Mouse (Mus musculus): ENCODE data around the gene Trh. TPM values are rescaled to one million over a fixed set of nuclear protein-coding genes. Genes with fewer than 3 reads are reported as not detected.

The Trh gene
- polyA plus RNA-seq, 1 experiment from 2014 or later = 0.07 TPM

DNA sequence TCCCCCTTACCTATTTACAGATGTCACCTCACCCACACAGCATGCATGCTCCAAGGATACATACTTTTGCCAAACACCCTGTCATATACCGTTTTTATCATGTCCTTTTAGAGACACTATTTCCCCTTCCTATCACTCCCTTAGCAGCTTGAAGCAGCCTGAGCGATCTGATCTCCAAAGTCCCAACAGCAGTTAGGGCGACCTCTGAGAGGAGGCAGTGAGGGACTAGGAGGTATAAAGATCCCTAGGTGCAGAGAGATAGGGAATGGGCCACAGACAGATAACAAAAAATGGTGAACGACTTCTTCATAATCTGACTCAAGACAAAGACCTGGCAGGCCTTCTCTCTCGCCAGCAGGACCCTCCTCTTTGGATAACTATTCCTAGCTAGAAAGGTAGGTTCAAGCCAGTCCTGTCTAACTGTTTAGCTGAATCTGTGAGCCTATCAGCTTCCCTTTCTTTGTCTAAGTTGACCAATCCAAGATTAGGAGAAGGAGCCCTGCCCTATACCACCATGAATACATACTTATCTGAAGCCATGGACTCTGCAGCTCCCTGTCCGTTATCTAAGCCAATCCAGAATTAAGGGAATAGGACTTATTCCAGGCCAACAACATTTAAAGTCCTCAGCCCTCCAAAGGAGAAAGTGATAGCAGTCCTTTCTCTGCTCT, 29.3 kb upstream of the Trh start:
- Histone ChIP-seq H3K4me1 (ENCODE audit: insufficient read depth) (no peaks in the 10 kb centered on the region), H3K4me3 (ENCODE audit: low read depth, low read length) (no peak overlapping the region), H3K4me2 (ENCODE audit: low read depth, low read length) (no peak overlapping the region), H3K9me3 (ENCODE audit: low read length) (no peaks in the 10 kb centered on the region), H3K27ac (ENCODE audit: low read depth) (no peak overlapping the region), H3K27me3 (ENCODE audit: insufficient read depth, low read length) (no peaks in the 10 kb centered on the region), H3K9ac (replicated peaks) (no peak overlapping the region), H3K36me3 (replicated peaks; ENCODE audit: insufficient read depth, low read length) (no peaks in the 10 kb centered on the region)
- ATAC-seq = peak; percentile 66
- no peak for DNase-seq
- 56% methylated on average over 6 of the region's 6 CpGs for WGBS (ENCODE audit: insufficient replicate concordance)
- TF ChIP-seq EP300 (IDR thresholded peaks at IDR 0.05; ENCODE audit: low read depth) (no peak; the same call in 1 of the 2 replicates), CTCF (IDR thresholded peaks at IDR 0.05; ENCODE audit: low read depth) (no peak)

DNA sequence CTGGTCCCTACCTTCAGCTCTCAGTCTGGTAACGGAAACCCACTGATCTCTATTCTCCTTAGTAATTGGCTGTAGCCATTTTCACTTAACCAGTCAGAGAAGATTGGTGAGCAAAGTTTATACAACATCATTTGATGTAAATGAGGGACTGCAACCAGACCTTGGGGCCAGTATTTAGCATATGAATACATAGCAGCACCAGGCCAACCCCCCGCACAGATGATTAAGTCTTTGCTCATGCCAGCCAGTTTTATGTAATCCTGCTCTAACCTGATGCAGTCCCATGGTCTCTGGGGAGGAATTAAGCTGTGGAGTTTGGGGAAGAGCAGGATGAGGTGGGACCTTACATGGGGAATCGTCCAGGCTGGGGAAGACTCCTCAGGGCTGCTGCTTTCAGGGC, 28.2 kb upstream of the Trh start:
- Histone ChIP-seq H3K9me3 (ENCODE audit: low read length) (no peaks in the 10 kb centered on the region), H3K27me3 (ENCODE audit: insufficient read depth, low read length) (no peaks in the 10 kb centered on the region), H3K9ac (replicated peaks) (no peak overlapping the region), H3K4me1 (ENCODE audit: insufficient read depth) (no peaks in the 10 kb centered on the region), H3K27ac (ENCODE audit: low read depth) (no peak overlapping the region), H3K36me3 (replicated peaks; ENCODE audit: insufficient read depth, low read length) (no peaks in the 10 kb centered on the region), H3K4me2 (ENCODE audit: low read depth, low read length) (no peak overlapping the region), H3K4me3 (ENCODE audit: low read depth, low read length) (no peak overlapping the region)
- no peak for DNase-seq
- 68% methylated on average over 3 of the region's 3 CpGs for WGBS (ENCODE audit: insufficient replicate concordance)
- ATAC-seq = no peak
- no peak for TF ChIP-seq CTCF (IDR thresholded peaks at IDR 0.05; ENCODE audit: low read depth)
- TF ChIP-seq EP300 (IDR thresholded peaks at IDR 0.05; ENCODE audit: low read depth) = no peak

DNA sequence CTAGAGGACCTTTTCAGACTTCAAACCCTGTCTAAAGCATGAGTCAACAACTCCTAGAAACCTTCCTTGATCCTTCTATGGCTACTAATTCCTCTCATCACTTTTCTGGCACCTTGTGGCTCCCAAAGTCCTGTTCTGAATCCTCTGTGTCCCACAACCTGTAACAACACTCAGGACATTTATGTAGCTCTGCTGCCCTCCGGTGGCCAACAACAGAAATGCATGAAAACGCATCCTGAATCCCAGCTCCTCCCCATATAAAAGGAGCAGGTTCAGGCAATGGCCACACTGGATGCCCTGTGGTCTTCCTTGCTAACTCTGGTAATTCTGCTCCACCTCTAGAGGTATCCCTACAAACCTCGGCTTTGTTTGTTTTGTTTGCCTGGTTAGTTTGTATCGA, 24.6 kb upstream of the Trh start:
- Histone ChIP-seq H3K4me2 (ENCODE audit: low read depth, low read length) (no peak overlapping the region), H3K36me3 (replicated peaks; ENCODE audit: insufficient read depth, low read length) (no peaks in the 10 kb centered on the region), H3K4me3 (ENCODE audit: low read depth, low read length) (no peak overlapping the region), H3K9ac (replicated peaks) (no peak overlapping the region), H3K4me1 (ENCODE audit: insufficient read depth) (no peaks in the 10 kb centered on the region), H3K27me3 (ENCODE audit: insufficient read depth, low read length) (no peaks in the 10 kb centered on the region), H3K9me3 (ENCODE audit: low read length) (no peaks in the 10 kb centered on the region), H3K27ac (ENCODE audit: low read depth) (no peak overlapping the region)
- ATAC-seq (peak; percentile 49; the same call in 1 of the 2 replicates), DNase-seq (peak; percentile 81)
- TF ChIP-seq CTCF (IDR thresholded peaks at IDR 0.05; ENCODE audit: low read depth) = peak; percentile 92
- TF ChIP-seq EP300 (IDR thresholded peaks at IDR 0.05; ENCODE audit: low read depth) = no peak
- 12% methylated on average over 4 of the region's 4 CpGs for WGBS (ENCODE audit: insufficient replicate concordance)

DNA sequence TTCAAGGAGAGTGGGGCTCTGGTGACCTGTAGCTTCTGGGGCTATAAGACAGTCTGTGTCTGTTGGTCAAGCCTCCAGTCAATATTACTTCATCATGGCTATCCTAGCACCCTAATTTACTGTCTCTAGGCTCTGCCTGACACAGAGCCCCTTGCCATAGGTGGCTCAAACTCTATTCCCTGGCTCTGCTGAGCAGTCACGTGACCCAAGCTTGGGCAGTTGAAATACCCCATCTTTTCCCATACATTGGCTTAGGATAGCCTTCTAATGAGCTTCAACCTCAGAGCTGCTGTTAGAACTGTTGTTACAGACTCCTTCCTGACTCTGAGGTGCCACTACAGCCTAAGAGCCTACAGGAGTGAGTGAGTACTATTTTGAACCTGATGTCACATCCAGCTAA, 23.6 kb upstream of the Trh start:
- no peaks in the 10 kb centered on the region for H3K36me3 ChIP-seq (replicated peaks; ENCODE audit: insufficient read depth, low read length)
- no peaks in the 10 kb centered on the region for H3K9me3 ChIP-seq (ENCODE audit: low read length)
- DNase-seq (no peak), ATAC-seq (no peak)
- TF ChIP-seq CTCF (IDR thresholded peaks at IDR 0.05; ENCODE audit: low read depth) (no peak), EP300 (IDR thresholded peaks at IDR 0.05; ENCODE audit: low read depth) (no peak)
- no peak overlapping the region for H3K27ac ChIP-seq (ENCODE audit: low read depth)
- no peak overlapping the region for H3K4me2 ChIP-seq (ENCODE audit: low read depth, low read length)
- no peak overlapping the region for H3K9ac ChIP-seq (replicated peaks)
- H3K27me3 ChIP-seq (ENCODE audit: insufficient read depth, low read length) = no peaks in the 10 kb centered on the region
- H3K4me3 ChIP-seq (ENCODE audit: low read depth, low read length) = no peak overlapping the region
- 64% methylated on average over 1 of the region's 1 CpGs for WGBS (ENCODE audit: insufficient replicate concordance)
- H3K4me1 ChIP-seq (ENCODE audit: insufficient read depth) = no peaks in the 10 kb centered on the region

DNA sequence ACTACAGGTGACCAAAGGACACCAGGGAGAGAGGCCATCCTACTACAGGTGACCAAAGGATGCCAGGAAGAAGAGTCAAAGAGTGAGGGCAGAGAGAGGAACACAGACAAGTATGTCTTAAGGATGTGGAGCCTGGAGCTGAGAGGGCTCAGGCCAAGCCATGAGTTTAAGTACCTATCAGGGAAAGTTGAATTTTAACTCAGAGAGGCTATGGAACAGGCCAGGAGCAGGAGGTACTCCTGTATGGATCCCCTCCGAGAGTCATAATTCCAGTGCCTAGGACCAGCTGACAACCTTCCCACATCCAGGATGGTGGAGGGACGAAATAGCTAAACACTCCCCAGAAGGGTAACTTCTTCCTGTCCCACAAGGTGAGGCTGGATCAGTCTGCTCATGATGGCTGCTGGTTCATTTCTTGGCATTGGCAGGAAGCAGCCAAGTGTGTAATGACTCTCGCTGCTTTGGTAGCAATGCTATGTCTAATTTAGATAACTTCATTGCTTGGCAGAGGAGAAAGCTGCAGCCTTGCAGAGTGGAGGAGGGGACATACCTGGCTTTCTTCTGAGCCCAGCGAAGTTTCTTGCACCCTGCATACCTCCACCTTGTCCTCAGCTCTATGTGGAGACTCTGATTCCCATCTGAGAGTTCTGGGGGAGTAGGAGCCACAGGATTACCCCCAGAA, 16.9 kb upstream of the Trh start:
- Histone ChIP-seq H3K4me2 (ENCODE audit: low read depth, low read length) (no peak overlapping the region), H3K9me3 (ENCODE audit: low read length) (no peaks in the 10 kb centered on the region), H3K4me3 (ENCODE audit: low read depth, low read length) (no peak overlapping the region), H3K9ac (replicated peaks) (no peak overlapping the region), H3K4me1 (ENCODE audit: insufficient read depth) (no peaks in the 10 kb centered on the region), H3K36me3 (replicated peaks; ENCODE audit: insufficient read depth, low read length) (no peaks in the 10 kb centered on the region), H3K27me3 (ENCODE audit: insufficient read depth, low read length) (no peaks in the 10 kb centered on the region), H3K27ac (ENCODE audit: low read depth) (no peak overlapping the region)
- DNase-seq (no peak), ATAC-seq (no peak)
- TF ChIP-seq CTCF (IDR thresholded peaks at IDR 0.05; ENCODE audit: low read depth) = no peak
- TF ChIP-seq EP300 (IDR thresholded peaks at IDR 0.05; ENCODE audit: low read depth) = no peak
- 64% methylated on average over 4 of the region's 4 CpGs for WGBS (ENCODE audit: insufficient replicate concordance)

DNA sequence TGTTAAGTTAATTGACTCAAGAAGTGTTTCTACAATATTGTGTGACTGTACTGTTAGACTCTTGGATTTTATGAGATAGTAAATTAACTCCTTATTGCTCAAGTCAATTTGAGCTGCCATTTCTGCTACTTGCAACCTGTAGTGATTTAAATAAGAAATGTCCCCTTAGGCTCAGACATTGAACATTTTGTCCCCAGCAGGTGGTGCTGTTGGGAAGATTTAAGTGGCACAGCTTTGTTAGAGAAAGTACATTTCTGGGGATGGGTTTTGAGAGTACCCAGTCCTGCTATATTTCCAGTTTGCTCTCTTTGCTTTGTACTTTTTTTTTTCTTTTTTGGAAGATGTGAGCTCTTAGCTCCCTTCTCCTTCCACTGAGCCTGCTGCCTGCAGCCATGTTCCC, 10.9 kb upstream of the Trh start:
- ATAC-seq = no peak
- Histone ChIP-seq H3K4me2 (ENCODE audit: low read depth, low read length) (no peak overlapping the region), H3K27me3 (ENCODE audit: insufficient read depth, low read length) (no peaks in the 10 kb centered on the region), H3K4me3 (ENCODE audit: low read depth, low read length) (no peak overlapping the region), H3K9ac (replicated peaks) (no peak overlapping the region), H3K4me1 (ENCODE audit: insufficient read depth) (no peaks in the 10 kb centered on the region), H3K9me3 (ENCODE audit: low read length) (no peaks in the 10 kb centered on the region), H3K36me3 (replicated peaks; ENCODE audit: insufficient read depth, low read length) (no peaks in the 10 kb centered on the region), H3K27ac (ENCODE audit: low read depth) (no peak overlapping the region)
- no peak for TF ChIP-seq EP300 (IDR thresholded peaks at IDR 0.05; ENCODE audit: low read depth)
- TF ChIP-seq CTCF (IDR thresholded peaks at IDR 0.05; ENCODE audit: low read depth) = no peak
- DNase-seq = no peak
